Mouse (Mus musculus): ENCODE measurements at regions not wholly inside any gene's neighbourhood (a gene's known extent, or its start where the extent isn't known, plus 50 kb on each side); places are given as distances from the start of the nearest gene placed in this dataset.
"Not testable (repeated sequence)": the region's sequence is repeated elsewhere in the genome, so short reads cannot be mapped to it uniquely, and the experiment has no call there.

GRCm38 (mm10) chr6:48197696-48198378, 111.4 kb upstream of the Zfp746 start:
- Histone ChIP-seq H3K9me3 (ENCODE audit: control insufficient read depth, low read length) (no peaks in the 10 kb centered on the region), H3K4me1 (replicated peaks; ENCODE audit: control insufficient read depth, insufficient read depth, low read length) (no peaks in the 10 kb centered on the region), H3K27ac (ENCODE audit: low read depth, low read length) (no peak overlapping the region), H3K27me3 (ENCODE audit: control insufficient read depth, insufficient read depth, low read length) (no peaks in the 10 kb centered on the region), H3K4me2 (ENCODE audit: low read depth, low read length, severe bottlenecking) (no peak overlapping the region), H3K9ac (ENCODE audit: low read length) (no peak overlapping the region), H3K36me3 (ENCODE audit: control insufficient read depth, insufficient read depth, low read length) (no peaks in the 10 kb centered on the region), H3K4me3 (ENCODE audit: low read depth, low read length) (no peak overlapping the region)
- ATAC-seq (replicated peaks; ENCODE audit: low FRiP score) (no peak), DNase-seq (ENCODE audit: low spot score) (no peak)
- 67% methylated on average over 4 of the region's 4 CpGs for WGBS

DNA sequence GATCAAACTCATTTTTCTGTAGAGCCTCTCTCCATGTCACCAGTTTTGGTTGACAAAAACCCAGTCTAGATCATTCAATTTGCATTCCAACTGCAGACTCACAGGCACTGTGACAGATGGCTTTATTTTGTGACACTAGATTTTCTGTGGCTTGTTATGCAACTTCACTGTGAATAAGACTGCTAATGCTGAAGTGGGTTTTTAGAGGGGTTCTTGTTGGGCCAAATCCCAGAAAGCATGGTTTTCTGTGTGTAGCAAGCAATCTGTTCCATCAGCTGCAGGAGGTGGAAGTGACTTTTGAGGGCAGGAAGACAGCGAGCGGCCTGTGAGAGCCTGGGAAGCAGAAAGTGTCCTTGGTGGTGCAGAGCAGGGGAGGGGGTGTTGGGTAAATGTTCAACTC, 102.0 kb upstream of the Zfp746 start:
- H3K4me1 ChIP-seq (replicated peaks; ENCODE audit: control insufficient read depth, insufficient read depth, low read length); DNase-seq (ENCODE audit: low spot score); H3K9me3 ChIP-seq (ENCODE audit: control insufficient read depth, low read length); H3K36me3 ChIP-seq (ENCODE audit: control insufficient read depth, insufficient read depth, low read length); H3K27ac ChIP-seq (ENCODE audit: low read depth, low read length); H3K4me3 ChIP-seq (ENCODE audit: low read depth, low read length); H3K27me3 ChIP-seq (ENCODE audit: control insufficient read depth, insufficient read depth, low read length); H3K9ac ChIP-seq (ENCODE audit: low read length); H3K4me2 ChIP-seq (ENCODE audit: low read depth, low read length, severe bottlenecking); ATAC-seq (replicated peaks; ENCODE audit: low FRiP score): not testable (repeated sequence)
- WGBS: 87% methylated on average over 2 of the region's 2 CpGs

GRCm38 (mm10) chr6:48185311-48185710, 98.9 kb upstream of the Zfp746 start:
- H3K27me3 ChIP-seq (ENCODE audit: control insufficient read depth, insufficient read depth, low read length): no peaks in the 10 kb centered on the region
- ATAC-seq (replicated peaks; ENCODE audit: low FRiP score): no peak
- WGBS: 40% methylated on average over 1 of the region's 1 CpGs

GRCm38 (mm10) chr6:48178360-48179120, 92.1 kb upstream of the Zfp746 start:
- H3K4me1 ChIP-seq (replicated peaks; ENCODE audit: control insufficient read depth, insufficient read depth, low read length): 0 out of 2 replicates have a peak, but pooled peaks cover 1% of the 10 kb centered on the region
- H3K9ac ChIP-seq (ENCODE audit: low read length): no peak overlapping the region
- no peak overlapping the region for H3K27ac ChIP-seq (ENCODE audit: low read depth, low read length)
- 38% methylated on average over 3 of the region's 3 CpGs for WGBS
- H3K9me3 ChIP-seq (ENCODE audit: control insufficient read depth, low read length): no peaks in the 10 kb centered on the region
- no peaks in the 10 kb centered on the region for H3K27me3 ChIP-seq (ENCODE audit: control insufficient read depth, insufficient read depth, low read length)
- ATAC-seq (replicated peaks; ENCODE audit: low FRiP score) (peak; percentile 51; the same call in 1 of the 2 replicates), DNase-seq (ENCODE audit: low spot score) (no peak)
- H3K4me3 ChIP-seq (ENCODE audit: low read depth, low read length): no peak overlapping the region
- H3K4me2 ChIP-seq (ENCODE audit: low read depth, low read length, severe bottlenecking): no peak overlapping the region
- H3K36me3 ChIP-seq (ENCODE audit: control insufficient read depth, insufficient read depth, low read length): no peaks in the 10 kb centered on the region

More at GRCm38 (mm10) chr6:48185311-48185710, 98.9 kb upstream of the Zfp746 start:
- H3K9me3 ChIP-seq (ENCODE audit: control insufficient read depth, low read length): no peaks in the 10 kb centered on the region
- H3K9ac ChIP-seq (ENCODE audit: low read length): no peak overlapping the region
- no peak overlapping the region for H3K4me2 ChIP-seq (ENCODE audit: low read depth, low read length, severe bottlenecking)
- H3K27ac ChIP-seq (ENCODE audit: low read depth, low read length): no peak overlapping the region
- no peaks in the 10 kb centered on the region for H3K36me3 ChIP-seq (ENCODE audit: control insufficient read depth, insufficient read depth, low read length)
- no peak overlapping the region for H3K4me3 ChIP-seq (ENCODE audit: low read depth, low read length)
- H3K4me1 ChIP-seq (replicated peaks; ENCODE audit: control insufficient read depth, insufficient read depth, low read length): no peaks in the 10 kb centered on the region
- DNase-seq (ENCODE audit: low spot score): no peak

GRCm38 (mm10) chr6:48177936-48178335, 91.5 kb upstream of the Zfp746 start:
- 6% methylated on average over 2 of the region's 2 CpGs for WGBS
- H3K27ac ChIP-seq (ENCODE audit: low read depth, low read length): no peak overlapping the region

GRCm38 (mm10) chr6:48175234-48175633, 88.8 kb upstream of the Zfp746 start:
- H3K9me3 ChIP-seq (ENCODE audit: control insufficient read depth, low read length): no peaks in the 10 kb centered on the region
- 0 out of 2 replicates have a peak, but pooled peaks cover 1% of the 10 kb centered on the region for H3K4me1 ChIP-seq (replicated peaks; ENCODE audit: control insufficient read depth, insufficient read depth, low read length)
- DNase-seq (ENCODE audit: low spot score): no peak

More at GRCm38 (mm10) chr6:48177936-48178335, 91.5 kb upstream of the Zfp746 start:
- Histone ChIP-seq H3K4me3 (ENCODE audit: low read depth, low read length) (no peak overlapping the region), H3K36me3 (ENCODE audit: control insufficient read depth, insufficient read depth, low read length) (no peaks in the 10 kb centered on the region), H3K9me3 (ENCODE audit: control insufficient read depth, low read length) (no peaks in the 10 kb centered on the region), H3K27me3 (ENCODE audit: control insufficient read depth, insufficient read depth, low read length) (no peaks in the 10 kb centered on the region), H3K4me1 (replicated peaks; ENCODE audit: control insufficient read depth, insufficient read depth, low read length) (0 out of 2 replicates have a peak, but pooled peaks cover 1% of the 10 kb centered on the region), H3K9ac (ENCODE audit: low read length) (no peak overlapping the region), H3K4me2 (ENCODE audit: low read depth, low read length, severe bottlenecking) (no peak overlapping the region)
- DNase-seq (ENCODE audit: low spot score) (peak; percentile 56), ATAC-seq (replicated peaks; ENCODE audit: low FRiP score) (no peak)

GRCm38 (mm10) chr6:48172769-48173168, 86.4 kb upstream of the Zfp746 start:
- WGBS: 92% methylated on average over 11 of the region's 13 CpGs
- H3K9me3 ChIP-seq (ENCODE audit: control insufficient read depth, low read length); H3K9ac ChIP-seq (ENCODE audit: low read length); H3K4me2 ChIP-seq (ENCODE audit: low read depth, low read length, severe bottlenecking); H3K27me3 ChIP-seq (ENCODE audit: control insufficient read depth, insufficient read depth, low read length); H3K36me3 ChIP-seq (ENCODE audit: control insufficient read depth, insufficient read depth, low read length); H3K27ac ChIP-seq (ENCODE audit: low read depth, low read length); H3K4me1 ChIP-seq (replicated peaks; ENCODE audit: control insufficient read depth, insufficient read depth, low read length); DNase-seq (ENCODE audit: low spot score); ATAC-seq (replicated peaks; ENCODE audit: low FRiP score); H3K4me3 ChIP-seq (ENCODE audit: low read depth, low read length): not testable (repeated sequence)

More at GRCm38 (mm10) chr6:48175234-48175633, 88.8 kb upstream of the Zfp746 start:
- no peaks in the 10 kb centered on the region for H3K27me3 ChIP-seq (ENCODE audit: control insufficient read depth, insufficient read depth, low read length)
- ATAC-seq (replicated peaks; ENCODE audit: low FRiP score): no peak
- no peak overlapping the region for H3K9ac ChIP-seq (ENCODE audit: low read length)
- H3K4me3 ChIP-seq (ENCODE audit: low read depth, low read length): no peak overlapping the region
- H3K4me2 ChIP-seq (ENCODE audit: low read depth, low read length, severe bottlenecking): no peak overlapping the region
- no peak overlapping the region for H3K27ac ChIP-seq (ENCODE audit: low read depth, low read length)
- no peaks in the 10 kb centered on the region for H3K36me3 ChIP-seq (ENCODE audit: control insufficient read depth, insufficient read depth, low read length)
- 81% methylated on average over 2 of the region's 2 CpGs for WGBS

GRCm38 (mm10) chr6:48136851-48137250, 50.5 kb upstream of the Zfp746 start:
- peak; percentile 51 for DNase-seq (ENCODE audit: low spot score)
- Histone ChIP-seq H3K27ac (ENCODE audit: low read depth, low read length) (no peak overlapping the region), H3K27me3 (ENCODE audit: control insufficient read depth, insufficient read depth, low read length) (no peaks in the 10 kb centered on the region), H3K36me3 (ENCODE audit: control insufficient read depth, insufficient read depth, low read length) (no peaks in the 10 kb centered on the region), H3K4me2 (ENCODE audit: low read depth, low read length, severe bottlenecking) (no peak overlapping the region), H3K4me3 (ENCODE audit: low read depth, low read length) (no peak overlapping the region), H3K9ac (ENCODE audit: low read length) (no peak overlapping the region), H3K4me1 (replicated peaks; ENCODE audit: control insufficient read depth, insufficient read depth, low read length) (no peaks in the 10 kb centered on the region), H3K9me3 (ENCODE audit: control insufficient read depth, low read length) (no peaks in the 10 kb centered on the region)
- ATAC-seq (replicated peaks; ENCODE audit: low FRiP score): no peak
- 65% methylated on average over 2 of the region's 2 CpGs for WGBS

All from forebrain, embryonic 11.5 days (tissue).